Mouse (Mus musculus) urinary bladder, postnatal 36 days (tissue): ENCODE results near the gene 4930505A04Rik.
A peak's percentile ranks its signal among the peaks of the same experiment; 100 is the strongest.
"Not testable (repeated sequence)": the region's sequence is repeated elsewhere in the genome, so short reads cannot be mapped to it uniquely, and the experiment has no call there.

Source experiments
- DNase-seq, 2 experiments: peaks; one replicate each; pipeline ENCODE4 v3.0.0; 2022; ENCODE audit warnings: low spot score in 2 of 2, mixed read lengths in 1 of 2

4930505A04Rik gene

DNA sequence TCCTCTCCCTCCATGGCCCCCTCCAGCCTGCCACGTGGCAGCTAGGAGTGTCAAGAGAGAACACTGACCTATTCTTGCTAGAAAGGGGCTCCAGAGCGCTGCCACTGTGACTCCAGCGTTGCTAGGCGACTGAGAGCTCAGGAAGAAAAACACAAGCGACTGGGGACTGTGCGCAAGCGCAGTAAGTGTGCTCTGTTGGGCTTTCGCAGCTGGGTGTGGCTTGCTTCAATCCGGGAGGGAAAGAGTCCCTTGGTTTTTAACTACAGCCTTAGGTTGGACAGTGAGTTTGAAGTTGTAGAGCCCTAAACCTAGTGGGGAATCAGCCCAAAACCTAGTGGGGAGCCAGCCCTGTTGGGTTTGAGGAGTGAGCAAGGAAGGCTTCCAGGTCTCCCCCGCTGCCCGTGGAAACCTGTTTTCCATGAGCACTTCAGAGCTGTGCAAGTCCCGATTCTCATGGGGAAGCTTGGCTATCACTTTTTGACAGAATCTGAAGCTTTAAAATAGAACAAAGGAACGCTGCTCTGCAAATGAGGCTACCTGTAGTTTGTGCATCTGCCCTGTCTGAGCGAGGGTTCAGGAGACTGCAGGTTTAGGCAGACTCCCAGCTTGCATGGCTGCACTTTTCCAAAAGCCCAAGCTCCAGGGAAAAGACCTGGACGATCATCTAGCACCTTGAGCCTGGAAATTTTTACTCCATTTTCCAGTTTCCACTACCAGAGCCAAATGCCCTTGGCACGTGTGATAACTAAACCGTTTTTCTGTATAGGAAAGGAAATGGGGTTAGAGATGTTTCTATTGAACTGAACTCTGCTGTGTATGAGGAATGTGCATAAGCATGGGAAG, at the start of gene 4930505A04Rik:
TSS of gene 4930505A04Rik (minus strand) at position 77 of the 843 bp plus-strand sequence.
- peak; percentile 62 to 83 for DNase-seq

DNA sequence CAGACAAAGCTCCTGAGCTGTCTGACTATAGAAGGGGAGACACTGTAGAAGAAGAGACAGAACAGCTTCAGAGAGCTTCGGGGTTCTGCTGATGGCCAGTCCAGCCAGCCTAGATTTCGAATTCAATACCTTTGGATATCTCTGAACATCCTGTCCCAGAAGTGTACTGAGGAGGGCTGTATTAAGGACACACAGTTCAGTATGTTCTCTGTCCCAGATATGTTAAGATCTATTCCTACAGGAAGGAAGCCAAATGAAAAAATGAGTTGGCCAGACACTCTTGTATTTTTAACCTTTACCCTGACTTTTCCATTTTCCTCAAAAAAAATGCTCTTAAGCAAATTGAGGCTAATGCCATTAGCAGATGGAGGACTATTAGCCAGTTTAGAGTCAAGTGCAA, 45.5 kb upstream of the 4930505A04Rik start:
- no peak for DNase-seq

- DNase-seq, result no peak
Measured at GRCm38 (mm10) chr11:30508178-30508577, 36.6 kb upstream of the 4930505A04Rik start.

DNA sequence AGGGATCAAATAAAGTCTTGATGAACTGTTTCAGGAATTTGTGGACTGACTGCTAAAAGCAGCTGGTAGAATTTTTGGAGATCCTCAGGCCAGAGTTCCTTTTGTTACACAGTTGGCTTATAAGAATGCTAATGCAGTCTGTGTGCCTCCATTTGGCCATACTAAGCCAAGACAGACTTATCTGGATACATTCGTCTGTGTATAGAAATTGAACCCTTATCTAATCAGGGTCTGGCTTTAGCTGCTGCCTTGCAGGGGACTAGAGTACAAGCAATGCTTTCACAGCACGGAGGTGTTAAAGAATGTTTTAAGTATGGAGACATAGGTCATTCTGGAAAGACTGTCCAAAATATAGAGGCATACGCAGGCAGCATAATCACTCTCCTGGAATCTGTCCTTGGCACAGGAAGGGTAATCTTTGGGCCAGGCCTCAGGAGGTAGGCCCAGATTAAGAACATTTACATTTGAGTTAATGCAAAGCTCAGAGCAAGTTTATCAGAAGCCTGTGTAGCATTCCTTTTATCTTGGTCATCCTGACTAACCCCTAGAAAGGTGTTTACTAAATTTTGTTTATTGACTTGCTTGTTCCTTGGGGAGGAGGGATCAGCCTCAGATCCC, 27.2 kb upstream of the 4930505A04Rik start:
- no peak for DNase-seq

- no peak for DNase-seq
Measured at GRCm38 (mm10) chr11:30497151-30497550, 25.5 kb upstream of the 4930505A04Rik start.

DNA sequence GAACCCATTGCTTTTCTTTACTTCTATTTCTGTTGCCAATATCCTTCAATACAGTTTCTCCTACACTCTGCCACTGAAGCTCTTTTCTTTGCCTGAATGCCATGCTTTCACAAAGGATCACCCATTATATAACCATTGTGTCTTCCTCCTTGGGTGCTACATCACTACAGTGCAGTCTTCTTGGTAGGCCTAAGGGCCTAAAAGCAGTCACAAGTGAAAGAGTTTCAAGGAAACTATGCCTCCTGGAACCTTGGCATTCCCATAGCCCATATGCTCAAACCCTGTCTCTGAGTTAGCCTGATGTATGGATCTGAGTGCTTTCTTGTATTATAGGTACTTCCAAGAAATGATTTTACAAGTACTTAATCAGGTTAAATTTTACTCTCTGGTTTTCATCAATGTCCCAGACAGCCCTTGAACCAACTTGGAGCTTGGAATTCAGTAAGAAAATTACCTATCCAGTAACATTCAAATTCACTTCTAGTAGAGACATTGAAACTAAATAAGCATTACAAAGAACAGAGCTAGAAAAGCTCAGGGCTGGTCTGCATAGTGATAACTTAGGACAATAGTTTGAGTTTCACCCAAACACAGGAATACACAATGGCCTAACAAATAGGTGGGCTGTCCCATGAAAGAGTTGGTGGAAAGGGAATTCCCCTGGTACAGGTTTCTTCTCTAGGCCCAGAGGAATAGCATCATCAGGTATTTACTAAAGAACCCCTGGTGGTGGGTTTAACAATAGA, 20.1 kb upstream of the 4930505A04Rik start:
- no peak for DNase-seq

GRCm38 (mm10) chr11:30488183-30488582, 16.6 kb upstream of the 4930505A04Rik start:
- DNase-seq, result no peak

- DNase-seq, result no peak
Measured at GRCm38 (mm10) chr11:30483286-30483685, 11.7 kb upstream of the 4930505A04Rik start.

GRCm38 (mm10) chr11:30471187-30471586, 440 bp downstream of the 4930505A04Rik start:
- no peak for DNase-seq

GRCm38 (mm10) chr11:30454331-30454730, 17.3 kb downstream of the 4930505A04Rik start:
- DNase-seq, result no peak

GRCm38 (mm10) chr11:30448126-30448525, 23.5 kb downstream of the 4930505A04Rik start:
- DNase-seq, result no peak

GRCm38 (mm10) chr11:30447561-30447960, 24.1 kb downstream of the 4930505A04Rik start:
- DNase-seq, result no peak

GRCm38 (mm10) chr11:30444192-30444905, 27.3 kb downstream of the 4930505A04Rik start:
- not testable (repeated sequence) for DNase-seq

DNA sequence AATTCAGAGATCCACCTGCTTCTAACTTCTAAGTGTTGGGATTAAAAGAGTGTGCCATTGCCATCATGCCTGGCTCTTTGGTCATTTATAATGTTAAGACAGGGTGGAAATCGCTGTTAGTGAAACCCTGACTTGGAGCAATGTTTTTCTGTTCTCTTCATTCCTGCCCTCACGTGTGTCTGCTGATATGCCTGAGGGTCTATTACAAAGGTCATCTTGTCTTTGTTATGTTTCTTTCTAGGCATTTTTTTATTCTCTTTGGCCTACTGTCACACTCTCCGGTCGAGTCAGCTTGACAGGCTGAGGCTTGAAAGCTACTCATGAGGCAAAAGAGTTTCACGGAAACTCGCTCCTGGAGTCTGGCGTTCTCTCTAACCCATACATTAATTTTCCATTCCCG, 27.9 kb downstream of the 4930505A04Rik start:
- DNase-seq, result no peak

GRCm38 (mm10) chr11:30433256-30433950, 38.2 kb downstream of the 4930505A04Rik start:
- no peak for DNase-seq

DNA sequence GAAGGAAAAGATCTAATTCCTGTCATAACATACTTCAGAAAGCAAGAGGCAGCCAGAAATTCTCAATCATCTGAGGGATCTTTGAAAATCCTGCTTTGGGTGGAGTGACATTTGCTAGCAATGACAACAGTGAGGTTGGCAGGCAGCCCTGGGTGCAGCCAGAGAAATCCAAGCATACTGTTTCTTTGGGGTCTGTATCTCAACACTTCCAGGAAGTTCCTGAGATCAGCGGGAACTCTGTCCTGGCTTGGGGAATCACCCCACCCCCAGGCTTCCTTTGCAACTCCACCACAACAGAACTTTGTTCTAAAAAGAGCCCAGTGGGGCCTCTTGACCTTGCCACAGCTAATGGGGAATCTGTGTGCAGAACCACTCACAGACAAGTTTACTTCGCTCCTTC, 66.0 kb downstream of the 4930505A04Rik start:
- DNase-seq, result peak; percentile 18 to 61

DNA sequence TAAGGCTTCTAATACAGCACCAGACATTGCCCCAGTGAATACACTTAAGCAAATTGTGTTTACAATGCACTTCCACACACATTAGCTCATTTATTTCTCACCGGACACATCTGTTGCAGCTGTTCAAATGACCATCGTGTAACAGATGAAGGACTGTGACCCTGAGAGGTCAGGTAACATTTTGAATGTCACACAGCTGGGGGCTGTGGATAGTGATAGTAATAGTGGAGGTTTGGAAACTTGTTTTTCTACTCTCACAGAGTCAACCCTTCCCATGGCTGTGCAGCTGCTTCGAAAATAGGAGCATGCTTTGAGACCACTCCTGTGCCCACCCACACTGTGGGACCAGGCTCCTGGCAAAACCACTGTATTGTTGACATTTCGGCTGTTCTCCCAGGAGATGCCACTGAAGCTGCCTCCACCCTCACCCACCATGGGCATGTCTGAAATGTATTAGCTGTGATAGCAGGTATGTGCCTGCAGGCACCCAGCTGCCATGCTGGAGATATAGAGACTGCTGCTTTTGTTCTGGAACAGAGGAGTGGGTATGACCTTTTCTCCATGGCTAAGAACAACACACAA, 66.9 kb downstream of the 4930505A04Rik start:
- DNase-seq, result no peak

DNA sequence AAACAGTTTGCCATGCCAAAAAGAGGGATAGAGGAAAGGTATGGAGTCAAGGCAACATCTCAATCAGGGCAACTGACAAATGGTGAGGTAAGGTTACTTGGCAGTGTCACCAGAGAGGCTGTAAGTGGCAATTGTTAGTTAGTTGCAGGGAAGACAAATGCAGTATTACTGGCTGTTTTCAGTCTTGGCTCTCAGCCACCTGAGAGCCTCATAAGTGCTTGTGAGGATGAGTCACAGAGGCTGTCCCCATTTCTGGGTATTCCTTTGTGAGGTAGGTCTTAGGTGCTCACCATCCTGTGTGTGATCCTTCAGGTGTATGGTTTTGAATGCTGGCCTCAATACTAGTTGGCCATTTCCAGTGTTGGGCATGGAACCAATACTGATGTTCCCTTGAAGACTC, 77.3 kb downstream of the 4930505A04Rik start:
- no peak for DNase-seq

- DNase-seq, result no peak
Measured at GRCm38 (mm10) chr11:30383076-30383475, 88.6 kb downstream of the 4930505A04Rik start.
